Mouse (Mus musculus) right cerebral cortex, postnatal 25 days (tissue): ENCODE measurements around the gene Kdm4d.
"Not testable (repeated sequence)": the region's sequence is repeated elsewhere in the genome, so short reads cannot be mapped to it uniquely, and the experiment has no call there.

Experiments
- DNase-seq: peaks from one replicate; pipeline ENCODE4 v3.0.0; 2022

The Kdm4d gene

DNA sequence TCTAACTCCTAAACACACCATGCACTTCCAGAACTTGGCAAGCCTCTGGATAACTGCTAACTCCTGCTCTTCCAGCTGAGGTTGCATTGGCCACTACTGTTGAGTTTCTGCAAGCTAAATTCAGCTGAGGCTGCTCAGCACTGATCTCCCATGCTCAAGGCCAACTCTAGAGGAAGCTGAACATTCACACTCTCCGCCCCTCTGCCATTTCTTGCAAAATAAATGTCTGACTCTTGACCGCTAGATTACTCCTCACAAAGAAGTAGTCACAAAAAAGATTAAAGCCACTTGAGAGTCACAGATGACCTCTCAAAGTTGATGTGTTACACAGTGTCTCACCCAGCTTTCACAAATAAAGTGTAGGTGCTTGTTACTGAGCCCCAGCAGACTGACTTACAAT lies 53.2 kb downstream of the Kdm4d start:
- not testable (repeated sequence) for DNase-seq

DNA sequence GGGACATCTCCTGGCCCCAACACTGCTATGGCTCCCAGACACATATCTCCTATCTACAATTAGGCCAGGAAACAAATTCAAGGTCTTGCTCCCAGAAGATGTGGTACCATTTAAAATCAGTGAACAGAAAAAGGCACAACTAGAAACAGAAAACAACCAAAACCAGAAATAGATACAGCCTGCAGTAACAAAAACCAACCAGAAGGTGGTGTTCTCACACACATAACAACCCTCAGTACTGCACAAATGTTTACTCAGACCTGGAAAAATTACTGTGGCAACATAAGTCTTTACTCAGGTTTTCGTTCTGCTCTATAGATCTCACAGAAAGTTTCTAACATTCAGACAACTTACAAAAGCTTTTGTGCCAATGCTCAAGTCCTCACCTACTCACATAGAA lies 59.9 kb downstream of the Kdm4d start:
- no peak for DNase-seq

DNA sequence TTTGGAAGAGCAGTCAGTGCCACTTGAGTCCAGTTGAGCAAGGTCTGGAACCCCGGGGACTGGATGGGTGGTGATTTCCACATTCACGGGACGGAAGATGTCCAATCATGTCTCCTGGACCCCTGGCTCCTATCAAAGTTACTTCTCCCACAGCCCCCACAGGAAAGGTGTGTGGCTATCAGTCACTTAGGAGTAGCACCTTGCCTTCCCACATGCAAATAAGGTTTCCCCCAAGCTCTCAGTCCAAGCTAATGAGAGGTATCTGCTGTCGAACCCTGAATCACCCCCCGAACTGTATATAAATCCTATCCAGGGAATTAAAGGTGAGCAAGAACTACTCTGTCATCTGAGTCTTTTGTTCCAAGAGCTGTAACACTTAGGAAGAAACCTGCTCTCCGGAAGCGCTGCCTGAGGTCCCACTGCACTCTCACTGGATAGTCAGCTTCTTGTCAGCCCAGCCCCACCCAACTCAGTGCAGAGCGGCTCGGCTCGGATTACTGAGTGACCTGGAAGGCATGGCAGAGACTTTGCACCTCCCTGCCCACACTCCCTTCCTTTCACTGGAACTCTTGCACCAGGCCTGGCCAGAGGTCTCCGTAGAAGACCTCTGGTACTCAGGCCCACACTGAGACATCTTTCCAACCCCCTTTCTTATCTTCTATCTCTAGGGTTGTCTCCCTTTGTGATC lies 66.9 kb downstream of the Kdm4d start:
- no peak for DNase-seq
